Mouse (Mus musculus): ENCODE results near the gene Golph3l. TPM values are rescaled to one million over a fixed set of nuclear protein-coding genes. Genes with fewer than 3 reads are reported as not detected.
"Not testable (repeated sequence)": the region's sequence is repeated elsewhere in the genome, so short reads cannot be mapped to it uniquely, and the experiment has no call there.

Gene Golph3l
- total and polyA plus RNA-seq, 2 experiments from 2014 or later, result 17.3 to 19.3 TPM

- ATAC-seq (no peak), DNase-seq (ENCODE audit: low spot score) (no peak)
- Histone ChIP-seq H3K27ac (no peak overlapping the region), H3K27me3 (ENCODE audit: insufficient read depth, low read length) (no peaks in the 10 kb centered on the region), H3K4me1 (ENCODE audit: insufficient read depth, low read length) (no peaks in the 10 kb centered on the region), H3K36me3 (ENCODE audit: insufficient read depth, low read length) (no peaks in the 10 kb centered on the region), H3K4me2 (ENCODE audit: low read depth, low read length) (no peak overlapping the region), H3K9ac (replicated peaks; ENCODE audit: low read length) (no peak overlapping the region), H3K9me3 (ENCODE audit: low read length) (no peaks in the 10 kb centered on the region), H3K4me3 (ENCODE audit: low read length) (no peak overlapping the region)
- TF ChIP-seq CTCF (IDR thresholded peaks at IDR 0.05; ENCODE audit: low read depth), result no peak
- 88% methylated on average over 3 of the region's 3 CpGs for WGBS
Observed at GRCm38 (mm10) chr3:95601287-95601686, 12.6 kb downstream of the Golph3l start.

- WGBS, result 82% methylated on average over 3 of the region's 3 CpGs
- Histone ChIP-seq H3K27ac (no peak overlapping the region), H3K36me3 (ENCODE audit: insufficient read depth, low read length) (peaks cover 24% of the 10 kb centered on the region), H3K4me2 (ENCODE audit: low read depth, low read length) (no peak overlapping the region), H3K4me3 (ENCODE audit: low read length) (no peak overlapping the region), H3K27me3 (ENCODE audit: insufficient read depth, low read length) (no peaks in the 10 kb centered on the region), H3K9ac (replicated peaks; ENCODE audit: low read length) (no peak overlapping the region), H3K4me1 (ENCODE audit: insufficient read depth, low read length) (no peaks in the 10 kb centered on the region), H3K9me3 (ENCODE audit: low read length) (no peaks in the 10 kb centered on the region)
- DNase-seq (ENCODE audit: low spot score), result no peak
- TF ChIP-seq CTCF (IDR thresholded peaks at IDR 0.05; ENCODE audit: low read depth), result no peak
- ATAC-seq, result no peak
Observed at GRCm38 (mm10) chr3:95606096-95606495, 17.4 kb downstream of the Golph3l start.

GRCm38 (mm10) chr3:95609195-95609594, 20.5 kb downstream of the Golph3l start:
- Histone ChIP-seq H3K27me3 (ENCODE audit: insufficient read depth, low read length) (no peaks in the 10 kb centered on the region), H3K4me1 (ENCODE audit: insufficient read depth, low read length) (no peaks in the 10 kb centered on the region), H3K27ac (no peak overlapping the region), H3K9ac (replicated peaks; ENCODE audit: low read length) (no peak overlapping the region), H3K4me3 (ENCODE audit: low read length) (no peak overlapping the region), H3K9me3 (ENCODE audit: low read length) (no peaks in the 10 kb centered on the region), H3K36me3 (ENCODE audit: insufficient read depth, low read length) (peaks cover 29% of the 10 kb centered on the region), H3K4me2 (ENCODE audit: low read depth, low read length) (no peak overlapping the region)
- DNase-seq (ENCODE audit: low spot score) (no peak), ATAC-seq (no peak)
- 73% methylated on average over 3 of the region's 3 CpGs for WGBS
- TF ChIP-seq CTCF (IDR thresholded peaks at IDR 0.05; ENCODE audit: low read depth), result no peak

- Histone ChIP-seq H3K4me2 (ENCODE audit: low read depth, low read length) (no peak overlapping the region), H3K4me3 (ENCODE audit: low read length) (no peak overlapping the region), H3K4me1 (ENCODE audit: insufficient read depth, low read length) (no peaks in the 10 kb centered on the region), H3K9me3 (ENCODE audit: low read length) (no peaks in the 10 kb centered on the region), H3K27ac (no peak overlapping the region), H3K9ac (replicated peaks; ENCODE audit: low read length) (no peak overlapping the region), H3K27me3 (ENCODE audit: insufficient read depth, low read length) (no peaks in the 10 kb centered on the region), H3K36me3 (ENCODE audit: insufficient read depth, low read length) (peaks cover 38% of the 10 kb centered on the region)
- ATAC-seq (no peak), DNase-seq (ENCODE audit: low spot score) (no peak)
- no peak for TF ChIP-seq CTCF (IDR thresholded peaks at IDR 0.05; ENCODE audit: low read depth)
- WGBS, result 96% methylated on average over 1 of the region's 1 CpGs
Observed at GRCm38 (mm10) chr3:95613996-95614395, 25.3 kb downstream of the Golph3l start.

- WGBS, result 88% methylated on average over 1 of the region's 1 CpGs
- ATAC-seq, result no peak
- no peaks in the 10 kb centered on the region for H3K27me3 ChIP-seq (ENCODE audit: insufficient read depth, low read length)
- no peak overlapping the region for H3K4me2 ChIP-seq (ENCODE audit: low read depth, low read length)
- peaks cover 31% of the 10 kb centered on the region for H3K36me3 ChIP-seq (ENCODE audit: insufficient read depth, low read length)
- no peak overlapping the region for H3K4me3 ChIP-seq (ENCODE audit: low read length)
- H3K27ac ChIP-seq, result no peak overlapping the region
- DNase-seq (ENCODE audit: low spot score), result no peak
- no peaks in the 10 kb centered on the region for H3K9me3 ChIP-seq (ENCODE audit: low read length)
- no peak for TF ChIP-seq CTCF (IDR thresholded peaks at IDR 0.05; ENCODE audit: low read depth)
- no peak overlapping the region for H3K9ac ChIP-seq (replicated peaks; ENCODE audit: low read length)
- no peaks in the 10 kb centered on the region for H3K4me1 ChIP-seq (ENCODE audit: insufficient read depth, low read length)
Observed at GRCm38 (mm10) chr3:95618511-95618910, 29.8 kb downstream of the Golph3l start.

- Histone ChIP-seq H3K4me3 (ENCODE audit: low read length) (no peak overlapping the region), H3K9ac (replicated peaks; ENCODE audit: low read length) (no peak overlapping the region), H3K9me3 (ENCODE audit: low read length) (no peaks in the 10 kb centered on the region), H3K4me2 (ENCODE audit: low read depth, low read length) (no peak overlapping the region), H3K27me3 (ENCODE audit: insufficient read depth, low read length) (no peaks in the 10 kb centered on the region), H3K36me3 (ENCODE audit: insufficient read depth, low read length) (peaks cover 20% of the 10 kb centered on the region), H3K4me1 (ENCODE audit: insufficient read depth, low read length) (peaks cover 5% of the 10 kb centered on the region), H3K27ac (no peak overlapping the region)
- ATAC-seq (no peak), DNase-seq (ENCODE audit: low spot score) (no peak)
- no peak for TF ChIP-seq CTCF (IDR thresholded peaks at IDR 0.05; ENCODE audit: low read depth)
- 73% methylated on average over 1 of the region's 1 CpGs for WGBS
Observed at GRCm38 (mm10) chr3:95621241-95621640, 32.5 kb downstream of the Golph3l start.

- H3K9me3 ChIP-seq (ENCODE audit: low read length); DNase-seq (ENCODE audit: low spot score): not testable (repeated sequence)
Observed at GRCm38 (mm10) chr3:95622421-95622820, 33.7 kb downstream of the Golph3l start.

More at GRCm38 (mm10) chr3:95622421-95622820, 33.7 kb downstream of the Golph3l start:
- WGBS, result 96% methylated on average over 20 of the region's 20 CpGs
- not testable (repeated sequence) for H3K27ac ChIP-seq; H3K27me3 ChIP-seq (ENCODE audit: insufficient read depth, low read length); H3K4me2 ChIP-seq (ENCODE audit: low read depth, low read length); H3K9ac ChIP-seq (replicated peaks; ENCODE audit: low read length); H3K4me3 ChIP-seq (ENCODE audit: low read length); H3K4me1 ChIP-seq (ENCODE audit: insufficient read depth, low read length); ATAC-seq
- peaks cover 18% of the 10 kb centered on the region for H3K36me3 ChIP-seq (ENCODE audit: insufficient read depth, low read length)
